Mouse (Mus musculus): ENCODE results near the gene Wnt7a.

DNA sequence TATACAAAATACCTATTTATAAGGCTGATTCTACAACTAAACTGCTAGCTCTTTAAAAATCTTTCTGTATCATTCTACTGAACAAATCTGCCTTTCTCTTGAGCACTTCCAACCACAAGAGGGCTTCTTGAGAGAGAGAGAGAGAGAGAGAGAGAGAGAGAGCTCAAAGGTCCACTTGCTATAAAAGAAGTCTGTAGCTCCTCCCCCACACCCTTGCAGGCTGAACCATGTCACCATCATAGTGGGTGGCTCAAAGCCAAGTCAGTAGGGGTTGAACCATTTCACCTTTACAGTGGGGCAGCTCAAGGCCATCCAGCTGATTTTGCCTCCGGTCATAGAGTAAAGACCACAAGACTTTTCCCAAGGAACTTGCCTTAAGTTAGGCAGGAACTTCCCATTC lies 48.3 kb upstream of the Wnt7a start:
- TF ChIP-seq USF1 (IDR thresholded peaks at IDR 0.05; ENCODE audit: low read depth) (no peak), CTCF (IDR thresholded peaks at IDR 0.05; ENCODE audit: control insufficient read depth, insufficient read depth, insufficient read length) (no peak), MYOG (IDR thresholded peaks at IDR 0.05; ENCODE audit: control insufficient read depth, extremely low read depth, insufficient read length) (no peak)

All from C2C12 (cell line).